Comparison of ENCODE assay signal across 8 mouse cellular contexts in the genomic region with DNA sequence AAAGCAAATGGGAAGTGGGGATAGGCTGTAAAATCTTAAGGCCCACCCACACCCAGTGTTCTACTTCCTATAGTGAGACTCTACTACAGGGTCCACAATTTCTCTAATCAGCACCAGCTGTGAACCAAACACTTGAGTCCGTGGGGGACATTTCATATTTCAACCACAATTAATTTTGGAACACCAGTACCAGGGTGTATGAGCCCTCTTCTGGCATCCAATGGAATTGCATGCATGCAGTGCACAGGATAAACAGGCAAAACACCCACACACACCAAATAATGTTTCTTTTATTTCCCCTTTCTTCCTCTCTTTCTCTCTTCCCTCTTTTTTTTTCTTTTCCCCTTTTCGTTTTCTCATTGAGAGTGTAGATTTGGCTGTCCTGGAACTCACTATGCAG.
DNase-seq lines count a peak whose midpoint lies in the region; ATAC-seq and TF ChIP-seq lines count a peak whose summit lies in the region.
"Had no signal": no experiment of that assay in that cellular context is flagged by ENCODE, and none has a peak within 500 bp of the region (broad histone marks: within the 10 kb centered on the region; RNA-seq: fewer than 3 reads in every experiment).

No protein-coding gene starts in this region.

- no peak overlapping the region for H3K4me2 ChIP-seq in kidney, embryonic 15.5 days
- H3K4me2 ChIP-seq in CH12.LX (ENCODE audit: insufficient read depth, low read depth, poor library complexity, severe bottlenecking): no peak overlapping the region
- H3K4me2 ChIP-seq: limb, embryonic 13.5 days had no signal

- 73% methylated on average over 2 of the region's 2 CpGs for WGBS in kidney, embryonic 15.5 days

- no peaks in the 10 kb centered on the region for H3K36me3 ChIP-seq in kidney, embryonic 15.5 days
- H3K36me3 ChIP-seq in CH12.LX (replicated peaks in 1 of 2; ENCODE audit: control insufficient read depth in 1 of 2, insufficient read depth in 1 of 2, low read length in 1 of 2): peaks cover 0 to 6% of the 10 kb centered on the region in 2 experiments
- H3K36me3 ChIP-seq: limb, embryonic 13.5 days had no signal

- dilution Hi-C loops in CH12.LX (cut with MboI; ENCODE audit: extremely low pct_ligation_motif_present, extremely low pct_unique_long_range_greater_than_20kb, low sequenced_read_pairs): no loop called here

- no peak overlapping the region for H3K4me3 ChIP-seq in kidney, embryonic 15.5 days (replicated peaks)
- H3K4me3 ChIP-seq in CH12.LX (replicated peaks in 1 of 3; ENCODE audit: low read depth in 2 of 3, low read length in 2 of 3, poor library complexity in 1 of 3): no peak overlapping the region
- H3K4me3 ChIP-seq: limb, embryonic 13.5 days had no signal

- no peaks in the 10 kb centered on the region for H3K9me3 ChIP-seq in kidney, embryonic 15.5 days (replicated peaks)
- H3K9me3 ChIP-seq in CH12.LX (replicated peaks; ENCODE audit: low read length): no peaks in the 10 kb centered on the region
- H3K9me3 ChIP-seq: limb, embryonic 13.5 days had no signal

- no peaks in the 10 kb centered on the region for H3K79me2 ChIP-seq in CH12.LX (replicated peaks; ENCODE audit: control insufficient read depth, extremely low read depth, insufficient read depth, poor library complexity, severe bottlenecking)

- intact Hi-C loops in heart, postnatal 14 days (cut with DNase I): loop anchor here (5.0 kb wide), 1 partner anchor 194 kb away; a partner anchor contains a TSS

- no peaks in the 10 kb centered on the region for H3K27me3 ChIP-seq in kidney, embryonic 15.5 days
- H3K27me3 ChIP-seq in CH12.LX (replicated peaks): no peaks in the 10 kb centered on the region
- H3K27me3 ChIP-seq: limb, embryonic 13.5 days had no signal

- TF ChIP-seq EP300 in CH12.LX (IDR thresholded peaks at IDR 0.05; ENCODE audit: low read length): no peak

- peak; percentile 72 to 88 for TF ChIP-seq CTCF in CH12.LX (conservative IDR thresholded peaks at IDR 0.05 in 1 of 2, IDR thresholded peaks at IDR 0.05 in 1 of 2; ENCODE audit: low read depth in 2 of 2, low read length in 2 of 2)

- TF ChIP-seq POLR2A in CH12.LX (IDR thresholded peaks at IDR 0.05; ENCODE audit: low read depth, low read length): no peak

- H3K9ac ChIP-seq in kidney, embryonic 15.5 days: no peak overlapping the region
- no peak overlapping the region for H3K9ac ChIP-seq in CH12.LX (ENCODE audit: insufficient read depth, low read depth)
- H3K9ac ChIP-seq: limb, embryonic 13.5 days had no signal

- no peak overlapping the region for H3K27ac ChIP-seq in kidney, embryonic 15.5 days
- no peak overlapping the region for H3K27ac ChIP-seq in CH12.LX (ENCODE audit: insufficient read depth, low read depth)
- H3K27ac ChIP-seq: limb, embryonic 13.5 days had no signal

- peak; percentile 71 for TF ChIP-seq RAD21 in CH12.LX (IDR thresholded peaks at IDR 0.05; ENCODE audit: low read depth, low read length)

- in situ Hi-C loops in CH12.LX (cut with MboI; ENCODE audit: low pct_ligation_motif_present, low pct_unique_long_range_greater_than_20kb, low sequenced_read_pairs): no loop called here

- DNase-seq in kidney, adult 18-20 months: peak; percentile 45
- DNase-seq in CH12.LX (ENCODE audit: extremely low read depth): peak; percentile 42
- DNase-seq in adrenal gland, postnatal 10 days: peak; percentile 72
- peak; percentile 23 to 59 for DNase-seq in heart, postnatal 14 days
- DNase-seq in MN1 (ENCODE audit: low spot score): no peak

- no peaks in the 10 kb centered on the region for H3K4me1 ChIP-seq in kidney, embryonic 15.5 days
- no peaks in the 10 kb centered on the region for H3K4me1 ChIP-seq in CH12.LX (ENCODE audit: control insufficient read depth in 1 of 2, insufficient read depth in 2 of 2)
- H3K4me1 ChIP-seq: limb, embryonic 13.5 days had no signal

- no peak for ATAC-seq in kidney, embryonic 15.5 days (replicated peaks; ENCODE audit: low FRiP score)
- peak; percentile 86 for ATAC-seq in megakaryocyte, adult 5-6 weeks (ENCODE audit: poor library complexity, severe bottlenecking)

TF ChIP-seq in CH12.LX, 34 proteins besides CTCF, POLR2A, EP300 and RAD21:
- TF ChIP-seq SMC3 (IDR thresholded peaks at IDR 0.05; ENCODE audit: low read depth, low read length): peak; percentile 86
- no peak for TF ChIP-seq MAFK (IDR thresholded peaks at IDR 0.05; ENCODE audit: insufficient replicate concordance, low read length)
- peak; percentile 40; the same call in 1 of the 2 replicates for TF ChIP-seq ZC3H11A (IDR thresholded peaks at IDR 0.05; ENCODE audit: low read depth, low read length)
- no peak for TF ChIP-seq E2F4 (IDR thresholded peaks at IDR 0.05; ENCODE audit: insufficient replicate concordance, low read depth, low read length)
- TF ChIP-seq JUN (IDR thresholded peaks at IDR 0.05; ENCODE audit: insufficient read depth, low read depth, low read length): no peak
